Mouse (Mus musculus) inflammation-experienced regulatory T-cells, adult 6 months (primary cell): ENCODE results near the gene Ccdc194. TPM values are rescaled to one million over a fixed set of nuclear protein-coding genes. Genes with fewer than 3 reads are reported as not detected.

ENCODE experiments used
- ATAC-seq: one replicate; pipeline ENCODE4 v1.8.0; 2017
- polyA plus RNA-seq, 3 experiments: library from polyadenylated mRNA; unstranded; fragments of 100-300 nt; shearing (Covaris generic); gene quantifications; one replicate each; pipeline ENCODE4 v1.2.1; 2017

Gene Ccdc194
- polyA plus RNA-seq: not detected

- ATAC-seq: no peak
These were observed at the start of gene Ccdc194 for GRCm38 (mm10) chr8:71525226-71526050. Ccdc194 (minus strand) TSS chr8:71525711.

GRCm38 (mm10) chr8:71575020-71575419 lies 49.5 kb upstream of the Ccdc194 start:
- no peak for ATAC-seq

- no peak for ATAC-seq
These were observed 48.9 kb upstream of the Ccdc194 start for GRCm38 (mm10) chr8:71574426-71574825.

GRCm38 (mm10) chr8:71572847-71573633 lies 47.5 kb upstream of the Ccdc194 start:
- ATAC-seq: no peak

GRCm38 (mm10) chr8:71572077-71572476 lies 46.6 kb upstream of the Ccdc194 start:
- no peak for ATAC-seq

- ATAC-seq: peak; percentile 88
These were observed 44.9 kb upstream of the Ccdc194 start for GRCm38 (mm10) chr8:71570291-71570954.

- peak; percentile 54 for ATAC-seq
These were observed 44.1 kb upstream of the Ccdc194 start for GRCm38 (mm10) chr8:71569366-71570290.

- ATAC-seq: no peak
These were observed 43.4 kb upstream of the Ccdc194 start for GRCm38 (mm10) chr8:71568941-71569340.

GRCm38 (mm10) chr8:71568387-71568937 lies 43.0 kb upstream of the Ccdc194 start, which contains the start of gene Slc27a1:
Slc27a1 (plus strand) TSS chr8:71568882.
- no peak for ATAC-seq

- ATAC-seq: no peak
These were observed 42.1 kb upstream of the Ccdc194 start for GRCm38 (mm10) chr8:71567587-71567986.

GRCm38 (mm10) chr8:71566501-71566900 lies 41.0 kb upstream of the Ccdc194 start, which contains the start of gene Nxnl1:
Nxnl1 (minus strand) TSS chr8:71566601.
- ATAC-seq: no peak

GRCm38 (mm10) chr8:71563992-71564391 lies 38.5 kb upstream of the Ccdc194 start:
- ATAC-seq: no peak

- peak; percentile 35 for ATAC-seq
These were observed 37.2 kb upstream of the Ccdc194 start for GRCm38 (mm10) chr8:71562751-71563150.

- ATAC-seq: peak; percentile 58
These were observed 35.9 kb upstream of the Ccdc194 start for GRCm38 (mm10) chr8:71561401-71561800.

GRCm38 (mm10) chr8:71560765-71561164 lies 35.3 kb upstream of the Ccdc194 start:
- ATAC-seq: no peak

- ATAC-seq: no peak
These were observed 34.6 kb upstream of the Ccdc194 start for GRCm38 (mm10) chr8:71560071-71560470.

GRCm38 (mm10) chr8:71558958-71559690 lies 33.6 kb upstream of the Ccdc194 start:
- ATAC-seq: peak; percentile 66

GRCm38 (mm10) chr8:71558071-71558957 lies 32.8 kb upstream of the Ccdc194 start, which contains the start of gene Tmem221:
Tmem221 (minus strand) TSS chr8:71558871.
- ATAC-seq: peak; percentile 44

- ATAC-seq: no peak
These were observed 29.1 kb upstream of the Ccdc194 start for GRCm38 (mm10) chr8:71554644-71555043.

GRCm38 (mm10) chr8:71554001-71554400 lies 28.5 kb upstream of the Ccdc194 start:
- no peak for ATAC-seq
